8 mouse cellular contexts compared by ENCODE assay signal in the genomic region with DNA sequence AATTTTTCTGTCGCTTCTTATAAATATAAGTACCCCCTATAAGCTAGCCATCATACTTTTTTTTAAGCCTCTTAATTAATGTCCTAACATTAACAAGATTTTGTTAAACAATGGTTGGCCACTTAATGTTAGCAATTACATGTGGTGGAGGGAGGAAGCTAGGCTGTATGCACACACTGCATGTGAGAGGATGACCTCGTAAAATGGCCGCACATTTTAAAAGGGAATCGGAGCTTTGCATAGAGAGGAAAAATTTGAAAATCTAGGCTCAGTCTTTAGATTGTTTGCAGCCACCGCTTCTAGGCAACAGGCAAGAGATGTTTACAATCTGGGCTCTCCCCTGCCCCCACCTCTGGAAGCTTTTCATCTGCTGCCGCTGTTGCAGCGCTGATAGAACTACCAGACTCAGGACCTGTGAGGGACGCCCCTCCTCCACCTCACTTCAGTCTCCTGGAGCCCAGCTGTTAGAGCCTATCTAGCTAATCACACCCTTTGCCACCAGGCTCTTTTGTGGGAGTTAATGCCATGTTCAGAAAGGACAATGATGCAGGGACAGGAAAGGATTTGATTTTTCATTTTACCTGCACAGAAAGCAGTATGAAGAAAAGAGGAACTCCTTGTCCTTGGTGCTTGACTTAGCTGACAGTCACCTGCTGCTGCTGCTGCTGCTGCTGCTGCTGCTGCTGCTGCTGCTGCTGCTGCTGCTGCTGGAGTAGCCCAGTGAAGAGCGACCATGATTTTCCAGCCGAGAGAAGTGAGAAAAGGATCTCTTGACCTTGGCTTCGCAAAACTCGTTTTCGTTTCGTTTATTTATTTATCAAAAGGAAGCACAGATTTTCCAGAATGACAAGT.
DNase-seq lines count a peak whose midpoint lies in the region; ATAC-seq and TF ChIP-seq lines count a peak whose summit lies in the region.

No protein-coding gene starts in this region.

- no peak overlapping the region for H3K9ac ChIP-seq in liver, embryonic 14.5 days (replicated peaks)

- H3K4me3 ChIP-seq in liver, embryonic 14.5 days (ENCODE audit: insufficient read depth in 1 of 2, low read depth in 2 of 2, low read length in 2 of 2), result no peak overlapping the region; a peak in 1 of 4 replicates
- peak overlapping the region; percentile 23 for H3K4me3 ChIP-seq in olfactory bulb, adult 2 months (ENCODE audit: insufficient read depth, low read depth, low read length)

- H3K4me2 ChIP-seq in liver, embryonic 14.5 days (ENCODE audit: low read depth), result peak overlapping the region; percentile 17; the same call in 1 of the 2 replicates

- H3K27ac ChIP-seq in liver, embryonic 14.5 days, result no peak overlapping the region
- H3K27ac ChIP-seq in olfactory bulb, adult 2 months (ENCODE audit: insufficient read depth, low read depth, low read length), result peak overlapping the region; percentile 13

- H3K4me1 ChIP-seq in liver, embryonic 14.5 days (replicated peaks; ENCODE audit: control insufficient read depth in 2 of 2, insufficient read depth in 2 of 2, low read length in 1 of 2), result no peaks in the 10 kb centered on the region
- H3K4me1 ChIP-seq in olfactory bulb, adult 2 months (ENCODE audit: control insufficient read depth, insufficient read depth, low read length), result peaks cover 6% of the 10 kb centered on the region; the same call in 1 of the 2 replicates

- no peak for TF ChIP-seq EP300 in liver, embryonic 14.5 days (IDR thresholded peaks at IDR 0.05; ENCODE audit: low read depth)

- no peaks in the 10 kb centered on the region for H3K27me3 ChIP-seq in liver, embryonic 14.5 days (ENCODE audit: control insufficient read depth, insufficient read depth, low read length)

- DNase-seq in ZHBTc4 (ENCODE audit: low read depth, low spot score), result peak; percentile 30
- DNase-seq in brain, embryonic 18.5 days (ENCODE audit: low read depth, low spot score), result peak; percentile 49
- peak; percentile 48 to 53 for DNase-seq in frontal cortex, postnatal 36 days (ENCODE audit: low spot score in 2 of 2)
- DNase-seq in layer of hippocampus, adult 18-20 months (ENCODE audit: low spot score in 2 of 2), result peak; percentile 9 to 30
- DNase-seq in liver, embryonic 14.5 days (ENCODE audit: low read depth in 3 of 3, low spot score in 3 of 3), result no peak
- DNase-seq in cerebellum, postnatal 36 days, result no peak
- no peak for DNase-seq in spleen, postnatal 36 days (ENCODE audit: low spot score in 2 of 2)

- no peak for TF ChIP-seq CTCF in liver, embryonic 14.5 days (IDR thresholded peaks at IDR 0.05; ENCODE audit: low read depth)
- no peak for TF ChIP-seq CTCF in olfactory bulb, adult 2 months (IDR thresholded peaks at IDR 0.05; ENCODE audit: insufficient read depth, low read depth, low read length)

- H3K9me3 ChIP-seq in liver, embryonic 14.5 days (ENCODE audit: control insufficient read depth, low read length), result no peaks in the 10 kb centered on the region

- WGBS in liver, embryonic 14.5 days (ENCODE audit: insufficient replicate concordance), result 17% methylated on average over 14 of the region's 14 CpGs
- 11% methylated on average over 14 of the region's 14 CpGs for WGBS in olfactory bulb, adult 2 months

- H3K36me3 ChIP-seq in liver, embryonic 14.5 days (replicated peaks; ENCODE audit: control insufficient read depth, insufficient read depth, low read depth), result no peaks in the 10 kb centered on the region

- no peak for ATAC-seq in liver, embryonic 14.5 days (ENCODE audit: insufficient read depth)

- TF ChIP-seq POLR2A in olfactory bulb, adult 2 months (IDR thresholded peaks at IDR 0.05; ENCODE audit: insufficient read depth, low read depth, low read length), result no peak

Comparison
In these comparisons a context has a peak if more than half of its experiments do, and no peak if none do; other contexts are left out.
1. DNase-seq: peak in ZHBTc4 (single experiment), brain, embryonic 18.5 days (single experiment), frontal cortex, postnatal 36 days (2 of 2) and layer of hippocampus, adult 18-20 months (2 of 2); none in liver, embryonic 14.5 days (0 of 3), cerebellum, postnatal 36 days (0 of 2) and spleen, postnatal 36 days (0 of 2).